Mouse (Mus musculus): ENCODE results near the gene Numbl. TPM values are rescaled to one million over a fixed set of nuclear protein-coding genes. Genes with fewer than 3 reads are reported as not detected.

Numbl gene
- polyA plus RNA-seq, 1 experiment: 12.4 TPM

DNA sequence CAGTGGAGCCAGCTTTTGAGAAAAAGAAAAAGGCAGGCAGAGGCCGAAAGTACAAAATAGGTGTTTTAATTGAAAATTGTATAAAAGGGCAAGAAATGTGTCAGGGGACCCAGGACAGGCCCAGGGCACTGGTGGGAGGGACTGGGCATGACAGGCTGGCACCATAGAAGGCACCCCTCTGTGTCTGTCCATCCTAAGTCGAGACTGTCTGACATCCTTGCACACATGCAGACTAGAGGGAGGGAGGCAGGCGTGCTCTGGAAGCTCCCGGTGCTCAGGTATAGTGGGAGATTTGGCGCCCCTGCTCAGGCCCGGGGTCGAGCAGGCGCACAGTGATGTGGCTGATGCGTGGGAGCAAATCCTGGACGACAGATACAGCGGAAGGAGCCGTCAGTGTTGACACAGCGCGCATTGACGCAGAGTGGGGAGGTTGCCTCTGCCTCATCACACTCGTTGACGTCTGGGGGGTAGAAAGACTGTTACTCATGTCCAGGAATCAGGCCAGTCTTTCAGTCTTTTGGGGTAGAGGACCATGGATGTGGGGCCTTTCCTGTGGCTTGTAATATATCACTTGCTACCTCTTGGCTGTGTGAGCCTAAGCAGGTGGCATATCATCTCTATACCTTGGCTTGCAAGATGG is 47.0 kb downstream of the Numbl start:
- no peak for TF ChIP-seq GATA1 (IDR thresholded peaks at IDR 0.05; ENCODE audit: low read length)

DNA sequence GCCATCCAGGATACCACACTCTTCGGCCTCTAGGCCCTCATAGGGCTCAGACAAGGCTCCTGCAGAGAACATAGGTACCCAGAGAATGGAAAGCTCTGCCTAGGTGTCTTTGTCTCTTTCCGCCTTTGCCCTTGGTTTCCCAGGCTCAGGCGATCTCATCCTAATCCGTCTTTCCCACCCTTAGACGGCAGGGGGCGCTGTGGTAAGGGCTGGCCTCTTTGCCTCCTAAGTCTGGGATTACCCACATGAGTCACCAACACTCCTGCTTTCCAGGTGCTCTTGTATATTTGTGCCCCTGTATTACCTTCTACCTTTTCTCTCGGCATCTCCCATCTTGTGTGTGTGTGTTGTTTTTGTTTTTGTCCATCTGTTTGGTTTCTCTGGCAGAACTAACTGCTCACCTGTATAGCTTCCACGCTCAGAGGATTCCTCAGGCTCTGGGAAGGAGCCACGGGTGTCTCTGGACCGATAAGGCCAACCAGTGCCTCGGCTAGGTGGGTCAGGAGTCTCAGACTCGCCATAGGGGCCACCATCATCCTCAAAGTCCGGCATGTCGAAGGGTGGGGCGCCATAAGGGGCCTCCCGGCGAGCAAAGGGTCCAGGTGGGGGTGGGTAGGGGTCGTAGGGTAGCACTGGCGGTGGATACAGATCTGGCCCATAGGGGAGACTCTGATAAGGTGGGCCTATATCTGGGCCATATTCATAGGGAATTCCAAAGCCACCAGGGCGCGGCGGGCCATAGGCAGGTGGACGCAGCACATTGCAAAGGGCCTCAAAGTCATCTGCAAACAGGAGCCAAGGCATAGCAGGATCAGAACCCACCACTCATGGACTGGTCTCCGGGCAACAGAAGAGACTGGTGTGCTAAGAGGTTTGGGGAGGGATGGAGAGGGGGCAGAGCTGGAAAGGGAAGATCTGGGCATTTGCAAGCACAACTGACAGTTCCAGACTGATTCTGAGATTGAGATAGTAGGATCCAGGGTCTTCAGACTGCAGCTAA is 48.2 kb downstream of the Numbl start:
- no peak for TF ChIP-seq GATA1 (IDR thresholded peaks at IDR 0.05; ENCODE audit: low read length)

- no peak for TF ChIP-seq GATA1 (IDR thresholded peaks at IDR 0.05; ENCODE audit: low read length)
Measured at GRCm38 (mm10) chr7:27307551-27307950, 49.3 kb downstream of the Numbl start.

- TF ChIP-seq GATA1 (IDR thresholded peaks at IDR 0.05; ENCODE audit: low read length): no peak
Measured at GRCm38 (mm10) chr7:27308821-27309549, 50.8 kb downstream of the Numbl start.

GRCm38 (mm10) chr7:27309832-27310231 is 51.6 kb downstream of the Numbl start:
- no peak for TF ChIP-seq GATA1 (IDR thresholded peaks at IDR 0.05; ENCODE audit: low read length)

GRCm38 (mm10) chr7:27310306-27310705 is 52.1 kb downstream of the Numbl start:
- no peak for TF ChIP-seq GATA1 (IDR thresholded peaks at IDR 0.05; ENCODE audit: low read length)

DNA sequence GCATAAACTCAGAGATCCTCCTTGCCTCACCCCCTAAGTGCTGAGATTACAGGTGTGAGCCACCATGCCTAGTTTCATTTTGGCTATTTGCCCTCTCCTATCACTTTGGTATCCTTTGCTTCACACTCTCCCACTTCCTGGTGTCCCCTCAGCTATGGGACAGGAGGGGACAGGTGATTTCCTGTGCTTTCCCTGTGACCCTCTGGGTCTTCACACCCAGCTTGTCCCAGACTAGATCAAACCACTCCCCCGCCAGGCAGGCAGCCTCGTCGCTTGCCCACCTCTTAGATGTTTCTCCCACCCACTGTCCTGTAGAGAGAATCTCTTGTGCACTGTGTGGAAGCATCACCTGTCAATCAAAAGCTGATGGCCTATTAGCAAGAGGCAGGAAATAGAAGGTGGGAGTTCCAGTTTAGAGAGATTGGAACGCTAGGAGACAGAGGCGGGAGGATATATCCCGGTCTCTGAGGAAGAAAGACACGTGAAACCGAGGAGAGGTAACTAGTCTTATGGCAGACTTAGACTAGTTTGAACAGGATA is 52.8 kb downstream of the Numbl start:
- no peak for TF ChIP-seq GATA1 (IDR thresholded peaks at IDR 0.05; ENCODE audit: low read length)

DNA sequence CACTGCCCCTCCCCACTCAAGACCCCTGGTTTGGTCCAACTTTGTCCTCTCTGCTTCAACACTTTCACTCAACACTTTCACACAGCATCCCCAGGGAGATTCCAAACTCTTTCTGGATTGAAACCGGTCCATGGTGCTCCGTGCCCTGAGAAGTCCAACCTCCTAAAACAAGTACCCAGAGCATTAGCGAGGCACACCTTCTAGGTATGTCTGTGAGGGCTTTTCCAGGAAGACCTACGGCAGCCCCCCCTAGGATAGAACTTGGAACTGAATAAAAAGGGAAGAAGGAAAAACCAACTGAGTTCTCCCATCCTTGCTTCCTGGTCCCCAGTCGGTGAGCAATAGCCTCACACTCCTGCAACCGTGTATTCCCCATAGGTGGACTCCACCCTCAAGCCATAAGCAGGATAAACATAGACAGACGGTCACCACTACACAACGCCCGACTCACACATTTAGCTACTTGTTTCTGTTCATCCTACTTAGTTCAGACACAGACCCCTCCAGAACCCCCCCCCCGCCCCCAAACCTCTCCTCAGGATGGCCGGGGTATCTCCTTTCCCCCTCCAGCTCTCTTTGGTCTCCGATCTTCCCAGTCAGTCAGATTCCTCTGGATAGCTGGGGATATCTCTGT is 53.5 kb downstream of the Numbl start:
- TF ChIP-seq GATA1 (IDR thresholded peaks at IDR 0.05; ENCODE audit: low read length): no peak

DNA sequence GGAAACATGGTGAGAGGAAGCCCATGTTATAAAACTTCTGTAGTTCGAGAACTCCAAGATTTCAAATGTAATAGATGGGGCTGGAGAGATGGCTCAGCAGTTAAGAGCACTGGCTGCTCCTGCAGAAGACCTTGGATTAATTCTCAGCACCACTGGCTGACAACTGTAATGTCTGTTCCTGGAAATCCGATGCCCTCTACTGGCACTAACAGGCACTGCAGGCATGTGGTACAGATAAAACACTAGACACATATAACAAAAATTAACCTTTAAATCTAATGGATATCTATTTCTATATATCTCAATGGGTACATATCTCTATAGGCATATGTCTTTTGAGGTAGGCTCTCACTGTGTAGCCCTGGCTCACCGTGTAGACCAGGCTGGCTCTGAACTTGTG is 56.2 kb downstream of the Numbl start:
- no peak for TF ChIP-seq GATA1 (IDR thresholded peaks at IDR 0.05; ENCODE audit: low read length)

- no peak for TF ChIP-seq GATA1 (IDR thresholded peaks at IDR 0.05; ENCODE audit: low read length)
Measured at GRCm38 (mm10) chr7:27315958-27316357, 57.7 kb downstream of the Numbl start.

GRCm38 (mm10) chr7:27319411-27319810 is 61.2 kb downstream of the Numbl start:
- no peak for TF ChIP-seq GATA1 (IDR thresholded peaks at IDR 0.05; ENCODE audit: low read length)

DNA sequence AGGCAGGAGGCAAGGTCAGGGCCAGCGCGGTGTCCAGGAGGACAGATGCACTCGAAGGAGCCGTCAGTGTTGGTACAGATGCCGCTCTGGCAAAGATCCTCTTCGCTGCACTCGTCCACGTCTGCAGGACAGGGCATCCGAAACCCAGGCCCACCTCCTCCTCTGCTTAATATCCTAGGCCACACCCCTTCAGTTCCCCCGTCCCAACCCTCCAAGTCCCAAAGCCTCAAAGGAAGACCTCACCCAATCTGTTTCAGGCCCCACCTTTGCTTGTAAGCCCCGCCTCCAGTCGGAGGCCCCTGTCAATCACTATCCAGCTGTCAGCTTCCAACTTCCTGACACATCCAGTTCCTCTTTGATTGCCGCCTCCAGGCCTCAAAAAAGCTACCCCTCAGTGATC is 64.1 kb downstream of the Numbl start:
- no peak for TF ChIP-seq GATA1 (IDR thresholded peaks at IDR 0.05; ENCODE audit: low read length)

- TF ChIP-seq GATA1 (IDR thresholded peaks at IDR 0.05; ENCODE audit: low read length): no peak
Measured at GRCm38 (mm10) chr7:27323001-27323400, 64.8 kb downstream of the Numbl start.

DNA sequence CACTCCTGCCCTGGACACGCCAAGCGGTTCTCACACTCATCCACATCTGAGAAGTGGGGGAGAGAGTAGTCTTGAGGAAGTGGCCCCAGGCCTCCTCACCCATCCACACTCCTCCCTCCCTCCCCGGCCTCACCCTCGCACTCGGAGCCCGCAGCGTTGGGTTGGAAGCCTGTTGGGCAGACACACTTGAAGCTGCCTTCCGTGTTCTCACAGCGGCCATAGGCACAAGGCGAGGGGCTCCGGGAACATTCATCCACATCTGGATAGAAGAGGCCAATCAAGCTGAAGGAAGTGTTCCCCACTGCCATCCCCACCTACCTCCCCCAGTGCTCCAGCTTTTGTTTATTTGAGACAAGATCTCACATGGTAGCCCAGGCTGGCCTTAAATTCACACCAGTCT is 65.9 kb downstream of the Numbl start:
- no peak for TF ChIP-seq GATA1 (IDR thresholded peaks at IDR 0.05; ENCODE audit: low read length)

GRCm38 (mm10) chr7:27324928-27325327 is 66.7 kb downstream of the Numbl start:
- TF ChIP-seq GATA1 (IDR thresholded peaks at IDR 0.05; ENCODE audit: low read length): no peak
